Mouse (Mus musculus) heart, embryonic 11.5 days (tissue): ENCODE results near the gene Tmub2. TPM values are rescaled to one million over a fixed set of nuclear protein-coding genes. Genes with fewer than 3 reads are reported as not detected.
A peak's percentile ranks its signal among the peaks of the same experiment; 100 is the strongest.

Source experiments
- ATAC-seq: fragments of 200-750 bp; cut with Nextera tagmentation; replicated peaks from 2 replicates; pipeline ENCODE4 v1.8.0; 2017; ENCODE audit warnings: moderate library complexity; ENCODE audit not compliant: insufficient number of reproducible peaks, low FRiP score, low TSS enrichment
- H3K27ac ChIP-seq: fragments of 300-500 bp; sonication (generic); 2 replicates; pipeline ENCODE4 v1.5.1; 2014; ENCODE audit warnings: mild to moderate bottlenecking, low read depth, low read length
- H3K27me3 ChIP-seq: fragments of 300-500 bp; sonication (generic); 2 replicates; pipeline ENCODE4 v1.6.1; 2014; ENCODE audit warnings: mild to moderate bottlenecking, low read length, mixed read lengths; ENCODE audit not compliant: control insufficient read depth, insufficient read depth
- H3K36me3 ChIP-seq: fragments of 300-500 bp; sonication (generic); 2 replicates; pipeline ENCODE4 v1.6.1; 2014; ENCODE audit warnings: mild to moderate bottlenecking, low read length, moderate library complexity, mixed read lengths; ENCODE audit not compliant: control insufficient read depth, insufficient read depth
- H3K4me1 ChIP-seq: fragments of 300-500 bp; sonication (generic); 2 replicates; pipeline ENCODE4 v1.6.1; 2014; ENCODE audit warnings: low read length; ENCODE audit not compliant: control insufficient read depth, insufficient read depth
- H3K4me2 ChIP-seq: fragments of 300-500 bp; sonication (generic); 2 replicates; pipeline ENCODE4 v1.6.1; 2014; ENCODE audit warnings: mild to moderate bottlenecking, moderate library complexity
- H3K4me3 ChIP-seq: fragments of 300-500 bp; sonication (generic); 2 replicates; pipeline ENCODE4 v1.5.1; 2014; ENCODE audit warnings: low read depth, low read length
- H3K9ac ChIP-seq: fragments of 300-500 bp; sonication (generic); 2 replicates; pipeline ENCODE4 v1.6.1; 2014; ENCODE audit warnings: mild to moderate bottlenecking, low read depth, low read length, moderate library complexity
- H3K9me3 ChIP-seq: fragments of 300-500 bp; sonication (generic); replicated peaks from 2 replicates; pipeline ENCODE4 v1.6.1; 2016; ENCODE audit warnings: low read length; ENCODE audit not compliant: control insufficient read depth
- WGBS: fragments of 180-500 bp; shearing (Covaris S2); extraction: QIAGEN DNeasy Blood & Tissue Kit; methylation state at CpG from one replicate; pipeline ENCODE4 v1.1.7; 2014; ENCODE audit not compliant: insufficient replicate concordance; 5-methylcytosine and 5-hydroxymethylcytosine counted together
- polyA plus RNA-seq: library from polyadenylated mRNA; unstranded; fragments of >200 nt; fragmentation: Nextera tagmentation; extraction: Ambion mirVana; gene quantifications from 2 replicates; pipeline ENCODE4 v1.2.1, GENCODE M21; 2014

The Tmub2 gene
- polyA plus RNA-seq, 1 experiment from 2014 or later, result 40.5 TPM

GRCm38 (mm10) chr11:102246871-102247270, 37.9 kb upstream of the Tmub2 start:
- H3K36me3 ChIP-seq, result no peaks in the 10 kb centered on the region
- H3K4me1 ChIP-seq, result peaks cover 16% of the 10 kb centered on the region
- no peaks in the 10 kb centered on the region for H3K9me3 ChIP-seq
- no peak overlapping the region for H3K27ac ChIP-seq
- no peak for ATAC-seq
- no peak overlapping the region for H3K4me3 ChIP-seq
- H3K9ac ChIP-seq, result no peak overlapping the region
- 85% methylated on average over 4 of the region's 4 CpGs for WGBS
- H3K27me3 ChIP-seq, result no peaks in the 10 kb centered on the region
- no peak overlapping the region for H3K4me2 ChIP-seq

GRCm38 (mm10) chr11:102248630-102249230, 36.0 kb upstream of the Tmub2 start, which contains the start of gene BC030867:
Gene BC030867, plus strand, starts transcription at chr11:102248882.
- Histone ChIP-seq H3K4me3 (peak within 1 kb of the TSS; percentile 75), H3K4me1 (peaks cover 18% of the 10 kb centered on the region), H3K9me3 (no peaks in the 10 kb centered on the region), H3K27ac (no peak within 1 kb of the TSS), H3K36me3 (no peaks in the 10 kb centered on the region), H3K9ac (peak within 1 kb of the TSS; percentile 75), H3K27me3 (no peaks in the 10 kb centered on the region), H3K4me2 (peak within 1 kb of the TSS; percentile 82)
- under 1% methylated on average over 41 of the region's 41 CpGs for WGBS
- ATAC-seq, result peak; percentile 31

DNA sequence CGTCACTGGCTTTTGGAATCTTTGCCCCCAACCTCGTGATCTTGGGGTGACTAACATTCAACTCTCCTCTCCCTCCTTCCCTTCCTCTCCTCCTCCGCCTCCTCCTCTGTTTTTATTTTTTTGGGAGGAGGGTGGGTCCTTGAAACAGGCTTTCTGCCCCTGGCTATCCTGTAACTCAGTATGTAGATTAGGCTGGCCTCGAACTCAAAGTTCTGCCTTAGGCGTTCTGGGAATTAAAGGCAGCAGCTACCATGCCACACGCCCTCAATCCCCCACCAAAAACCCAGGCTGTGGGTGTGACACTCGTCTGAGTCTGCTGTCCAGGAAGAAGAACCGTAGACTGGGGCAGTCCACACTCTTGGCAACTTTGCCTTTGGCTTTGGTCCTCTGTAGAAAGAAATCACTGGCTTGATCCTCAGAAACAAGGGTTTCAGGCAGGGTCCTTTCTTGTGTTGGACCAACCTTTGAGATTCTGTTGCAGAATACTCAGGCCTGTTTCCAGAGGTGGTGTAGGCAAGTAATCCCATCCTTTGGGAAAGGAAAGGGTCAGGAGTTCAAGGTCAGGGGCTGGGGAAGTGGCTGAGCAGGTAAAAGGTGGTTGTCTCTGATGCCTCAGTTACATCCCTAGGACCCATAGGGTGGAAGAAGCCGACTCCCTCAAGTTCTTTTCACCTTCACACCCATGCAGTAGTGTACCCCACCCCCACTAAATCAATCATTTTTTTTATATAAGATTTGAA, 35.2 kb upstream of the Tmub2 start:
- peaks cover 25% of the 10 kb centered on the region for H3K4me1 ChIP-seq
- no peaks in the 10 kb centered on the region for H3K9me3 ChIP-seq
- no peak overlapping the region for H3K27ac ChIP-seq
- 13% methylated on average over 9 of the region's 9 CpGs for WGBS
- peak overlapping the region; percentile 75 for H3K9ac ChIP-seq
- no peaks in the 10 kb centered on the region for H3K36me3 ChIP-seq
- no peak for ATAC-seq
- no peaks in the 10 kb centered on the region for H3K27me3 ChIP-seq
- H3K4me3 ChIP-seq, result peak overlapping the region; percentile 75
- peak overlapping the region; percentile 82 for H3K4me2 ChIP-seq

DNA sequence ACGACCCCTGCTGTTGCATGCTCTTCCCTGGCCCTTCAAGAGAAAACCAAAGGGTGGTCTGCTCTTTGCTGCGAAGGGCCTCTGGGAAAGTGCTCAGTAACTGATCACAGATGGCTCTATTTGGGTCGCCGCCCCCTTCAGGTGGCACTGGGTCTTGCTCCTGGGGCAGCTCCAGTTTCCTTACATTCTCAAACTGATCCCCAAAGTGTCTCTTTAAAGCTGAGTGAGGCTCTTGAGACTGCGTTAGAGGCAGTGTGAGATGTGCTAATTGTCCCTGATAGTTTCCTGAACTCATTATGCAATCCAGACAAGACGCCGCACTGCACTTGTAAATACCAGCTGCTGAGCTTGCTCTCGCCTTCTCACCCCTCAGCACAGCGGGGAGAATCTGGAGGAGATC, 27.2 kb upstream of the Tmub2 start:
- no peaks in the 10 kb centered on the region for H3K9me3 ChIP-seq
- no peak for ATAC-seq
- WGBS, result 35% methylated on average over 9 of the region's 9 CpGs
- H3K36me3 ChIP-seq, result peaks cover 3% of the 10 kb centered on the region; the same call in 1 of the 2 replicates
- no peak overlapping the region for H3K27ac ChIP-seq
- no peaks in the 10 kb centered on the region for H3K27me3 ChIP-seq
- no peak overlapping the region for H3K4me2 ChIP-seq
- no peak overlapping the region for H3K4me3 ChIP-seq
- no peak overlapping the region for H3K9ac ChIP-seq
- peaks cover 21% of the 10 kb centered on the region for H3K4me1 ChIP-seq

- Histone ChIP-seq H3K9ac (no peak overlapping the region), H3K27me3 (no peaks in the 10 kb centered on the region), H3K36me3 (peaks cover 3% of the 10 kb centered on the region; the same call in 1 of the 2 replicates), H3K27ac (no peak overlapping the region), H3K4me1 (peaks cover 21% of the 10 kb centered on the region), H3K4me2 (no peak overlapping the region), H3K9me3 (no peaks in the 10 kb centered on the region), H3K4me3 (no peak overlapping the region)
- no peak for ATAC-seq
- 62% methylated on average over 6 of the region's 6 CpGs for WGBS
These were observed 26.6 kb upstream of the Tmub2 start for GRCm38 (mm10) chr11:102258095-102258494.

GRCm38 (mm10) chr11:102258521-102258920, 26.2 kb upstream of the Tmub2 start:
- Histone ChIP-seq H3K4me3 (no peak overlapping the region), H3K36me3 (peaks cover 3% of the 10 kb centered on the region; the same call in 1 of the 2 replicates), H3K9ac (no peak overlapping the region), H3K27ac (no peak overlapping the region), H3K4me1 (peaks cover 20% of the 10 kb centered on the region), H3K4me2 (no peak overlapping the region), H3K9me3 (no peaks in the 10 kb centered on the region), H3K27me3 (no peaks in the 10 kb centered on the region)
- 79% methylated on average over 3 of the region's 3 CpGs for WGBS
- ATAC-seq, result no peak

DNA sequence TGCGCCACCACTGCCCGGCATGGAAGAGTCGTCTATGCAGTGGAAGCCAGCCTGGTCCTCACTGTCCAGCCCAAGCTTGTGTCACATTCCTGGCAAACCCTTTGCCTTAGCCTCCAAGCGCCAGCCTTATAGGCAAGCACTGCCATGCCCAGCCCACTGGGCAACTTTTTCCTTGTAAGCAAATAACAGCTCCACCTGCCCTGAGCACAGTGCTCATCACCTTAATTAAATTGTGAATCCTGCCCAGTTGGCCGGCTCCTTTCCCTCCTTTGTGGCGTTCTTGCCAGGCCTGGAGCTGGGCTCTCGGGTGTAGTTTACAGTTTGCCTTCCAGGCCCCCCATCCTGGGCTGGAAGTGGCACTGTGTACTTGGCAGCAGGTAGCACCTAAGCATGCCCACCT, 21.5 kb upstream of the Tmub2 start:
- H3K4me1 ChIP-seq, result peaks cover 3% of the 10 kb centered on the region; the same call in 1 of the 2 replicates
- no peaks in the 10 kb centered on the region for H3K27me3 ChIP-seq
- no peaks in the 10 kb centered on the region for H3K9me3 ChIP-seq
- peaks cover 3% of the 10 kb centered on the region; the same call in 1 of the 2 replicates for H3K36me3 ChIP-seq
- ATAC-seq, result no peak
- no peak overlapping the region for H3K27ac ChIP-seq
- WGBS, result 91% methylated on average over 7 of the region's 7 CpGs
- H3K4me3 ChIP-seq, result no peak overlapping the region
- H3K9ac ChIP-seq, result no peak overlapping the region
- no peak overlapping the region for H3K4me2 ChIP-seq

DNA sequence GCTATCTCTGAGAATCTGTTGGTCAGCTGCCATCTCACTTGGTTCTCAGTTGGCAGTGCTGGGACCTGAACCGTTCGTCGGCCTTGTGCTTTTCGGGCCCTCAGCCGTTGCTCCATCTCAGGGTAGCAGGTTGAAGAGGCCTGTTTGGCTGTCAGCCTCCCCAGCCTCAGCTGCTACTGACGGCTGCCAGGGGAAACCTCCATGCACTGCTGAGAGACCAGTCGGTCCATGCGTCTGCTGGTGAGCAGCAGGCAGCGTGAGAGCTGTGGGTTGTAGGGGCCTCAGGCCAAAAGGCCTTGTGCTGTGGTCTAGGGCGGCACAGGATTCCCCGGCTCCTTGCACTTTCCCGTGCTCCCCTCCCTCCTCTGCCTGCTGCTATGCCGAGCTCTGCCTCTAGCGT, 18.9 kb upstream of the Tmub2 start:
- H3K27me3 ChIP-seq, result no peaks in the 10 kb centered on the region
- 61% methylated on average over 14 of the region's 14 CpGs for WGBS
- H3K27ac ChIP-seq, result no peak overlapping the region
- no peaks in the 10 kb centered on the region for H3K9me3 ChIP-seq
- no peak for ATAC-seq
- no peak overlapping the region for H3K9ac ChIP-seq
- no peak overlapping the region for H3K4me2 ChIP-seq
- peaks cover 3% of the 10 kb centered on the region; the same call in 1 of the 2 replicates for H3K4me1 ChIP-seq
- H3K36me3 ChIP-seq, result peaks cover 3% of the 10 kb centered on the region; the same call in 1 of the 2 replicates
- H3K4me3 ChIP-seq, result no peak overlapping the region
